Mouse (Mus musculus): ENCODE results near the gene Hira.
"Not testable (repeated sequence)": the region's sequence is repeated elsewhere in the genome, so short reads cannot be mapped to it uniquely, and the experiment has no call there.

The Hira gene

GRCm38 (mm10) chr16:18876442-18877308 lies at the start of gene Hira, which contains the start of gene Mrpl40:
TSS of gene Hira (plus strand) at chr16:18877037.
TSS of gene Mrpl40 (minus strand) at chr16:18876862.
- peak; percentile 81 for DNase-seq (ENCODE audit: low read depth, low spot score)

- no peak for DNase-seq (ENCODE audit: low read depth, low spot score)
Observed at GRCm38 (mm10) chr16:18828630-18829029, 48.2 kb upstream of the Hira start.

GRCm38 (mm10) chr16:18829102-18829501 lies 47.7 kb upstream of the Hira start:
- no peak for DNase-seq (ENCODE audit: low read depth, low spot score)

DNA sequence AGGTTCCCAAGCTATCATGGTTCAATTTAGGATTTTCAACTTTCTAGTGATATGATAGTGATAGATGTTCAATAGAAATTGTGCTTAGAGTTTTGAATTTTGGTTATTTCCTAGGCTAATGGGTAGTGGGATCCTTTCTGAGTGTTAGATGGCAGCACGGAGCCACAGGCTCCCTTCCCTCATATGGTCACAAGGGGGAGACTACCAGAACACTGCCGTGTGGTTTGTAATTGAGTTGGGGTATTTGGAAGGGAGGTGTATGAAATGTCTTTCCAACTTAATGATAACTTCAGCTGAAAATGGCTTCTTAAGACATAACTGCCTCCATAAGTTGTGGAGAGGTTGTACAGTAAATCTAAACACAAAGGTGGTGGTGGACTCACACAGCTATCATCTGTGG lies 43.4 kb upstream of the Hira start:
- DNase-seq (ENCODE audit: low read depth, low spot score), result no peak

DNA sequence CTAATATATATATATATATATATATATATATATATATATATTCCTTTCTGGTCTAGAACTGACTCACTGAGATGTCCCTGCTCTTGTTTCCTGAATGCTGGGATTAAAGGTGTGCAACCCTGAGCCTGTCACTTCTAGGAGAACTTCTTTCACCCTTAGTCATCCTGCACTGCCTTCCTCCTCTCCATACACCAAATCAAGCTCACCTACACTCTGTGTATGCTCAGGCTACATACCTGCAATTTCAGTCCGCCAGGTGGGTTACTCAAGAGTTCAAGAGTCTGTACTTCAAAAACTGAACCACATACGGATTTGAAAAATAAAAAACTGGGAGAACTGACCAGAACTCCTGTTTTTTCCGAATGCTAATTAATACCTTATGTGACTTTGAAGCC lies 40.8 kb upstream of the Hira start:
- no peak for DNase-seq (ENCODE audit: low read depth, low spot score)

- DNase-seq (ENCODE audit: low read depth, low spot score), result peak; percentile 83
Observed at GRCm38 (mm10) chr16:18836468-18837208, 40.2 kb upstream of the Hira start, which contains the start of the genes 2510002D24Rik and Gm28539. TSS of gene 2510002D24Rik (plus strand) at chr16:18836578. TSS of gene Gm28539 (plus strand) at chr16:18836584.

DNA sequence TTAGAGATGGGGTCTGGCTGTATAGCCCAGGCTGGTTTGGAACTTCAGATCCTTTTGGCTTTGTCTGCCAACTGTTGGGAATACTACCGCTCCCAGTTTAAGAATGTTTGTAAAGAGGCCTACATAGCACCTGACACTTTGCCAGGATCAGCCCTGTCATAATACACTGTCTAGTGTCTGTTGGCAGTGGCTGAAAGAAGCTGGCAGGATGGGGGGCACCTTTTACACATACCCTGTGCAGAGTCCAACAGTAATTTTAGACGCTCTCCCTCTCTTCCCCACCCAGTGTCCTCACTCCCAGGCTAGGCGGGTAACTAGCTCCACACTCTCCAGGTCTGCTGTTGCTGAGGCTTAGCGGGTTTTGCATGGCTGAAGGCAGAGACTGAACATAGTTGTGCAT lies 38.5 kb upstream of the Hira start:
- no peak for DNase-seq (ENCODE audit: low read depth, low spot score)

- DNase-seq (ENCODE audit: low read depth, low spot score), result no peak
Observed at GRCm38 (mm10) chr16:18846301-18846820, 30.5 kb upstream of the Hira start.

DNA sequence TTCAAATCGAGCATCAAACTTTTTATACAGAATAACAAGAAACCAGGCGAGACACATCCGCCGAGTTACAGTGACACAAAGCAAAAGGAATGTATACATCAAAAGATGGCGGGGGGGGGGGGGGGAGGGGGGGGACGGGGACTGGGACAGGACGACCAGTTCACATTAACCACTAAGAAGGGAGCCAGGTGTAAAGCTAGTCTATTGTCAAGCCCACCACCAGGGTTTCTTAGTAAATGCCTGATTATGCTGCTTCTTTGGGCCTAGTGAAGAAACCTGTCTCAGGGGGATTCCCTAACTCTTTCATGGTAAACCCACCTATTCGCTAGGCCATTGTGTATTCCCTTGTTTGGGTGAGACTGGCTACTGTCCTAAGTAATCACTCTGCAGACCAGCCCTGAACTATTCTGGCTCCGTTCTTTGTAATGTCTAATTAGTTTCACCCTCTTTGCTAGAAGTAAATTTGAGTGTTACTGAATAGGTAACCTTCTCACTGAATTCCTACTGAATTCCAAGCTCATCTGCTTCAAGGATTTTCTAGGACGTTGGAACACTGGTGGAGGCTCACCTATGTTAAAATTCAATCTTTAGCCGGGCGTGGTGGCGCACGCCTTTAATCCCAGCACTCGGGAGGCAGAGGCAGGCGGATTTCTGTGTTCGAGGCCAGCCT lies 27.2 kb upstream of the Hira start:
- DNase-seq (ENCODE audit: low read depth, low spot score), result not testable (repeated sequence)

DNA sequence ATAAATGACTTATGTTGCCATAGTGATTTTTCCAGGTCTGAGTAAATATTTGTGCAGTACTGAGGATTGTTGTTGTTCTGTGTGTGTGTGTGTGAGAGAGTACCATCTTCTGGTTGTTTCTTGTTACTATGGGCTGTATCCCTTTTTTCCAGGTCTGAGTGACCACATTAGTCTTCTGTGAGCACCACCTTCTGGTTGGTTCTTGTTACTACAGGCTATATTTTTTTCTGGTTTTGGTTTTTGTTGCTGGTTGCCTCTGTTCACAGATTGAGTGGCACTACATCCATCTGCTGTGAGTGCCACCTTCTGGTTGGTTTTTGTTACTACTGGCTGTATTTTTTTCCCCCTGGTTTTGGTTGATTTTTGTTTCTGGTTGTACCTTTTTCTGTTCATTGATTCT lies 18.3 kb upstream of the Hira start:
- no peak for DNase-seq (ENCODE audit: low read depth, low spot score)

DNA sequence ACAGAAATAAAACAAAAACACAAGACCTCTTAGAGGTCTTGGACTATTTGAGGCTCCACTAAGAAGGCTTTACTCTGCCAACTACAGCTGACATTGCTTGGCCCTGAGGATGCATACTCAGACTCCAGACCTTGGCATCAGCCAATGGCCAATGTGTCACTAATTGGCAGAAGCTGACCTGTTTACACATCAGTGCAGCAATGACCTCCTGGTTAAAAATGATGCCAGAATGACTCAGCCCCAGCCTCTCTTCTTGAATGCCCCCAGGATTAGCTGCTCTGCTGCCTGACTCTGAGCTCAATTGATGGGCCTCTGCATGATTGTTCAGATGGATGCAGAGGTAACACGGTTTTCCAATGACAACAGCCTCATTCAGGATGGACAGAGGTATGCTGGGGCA lies 16.7 kb upstream of the Hira start:
- DNase-seq (ENCODE audit: low read depth, low spot score), result no peak

DNA sequence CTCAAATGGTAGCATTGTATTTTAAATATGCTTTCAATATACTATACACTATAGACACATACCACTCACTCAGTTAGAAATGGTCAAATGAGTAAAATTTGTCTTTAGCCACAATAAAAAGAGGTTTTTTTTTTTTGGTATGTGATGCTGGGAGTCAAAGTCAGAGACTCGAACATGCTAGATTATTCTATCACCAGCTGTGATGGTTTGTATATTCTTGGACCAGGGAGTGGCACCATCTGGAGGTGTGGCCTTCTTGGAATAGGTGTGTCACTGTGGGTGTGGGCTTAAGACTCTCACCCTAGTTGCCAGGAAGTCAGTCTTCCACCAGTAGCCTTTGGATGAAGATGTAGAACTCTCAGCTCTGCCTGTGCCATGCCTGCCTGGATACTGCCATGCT lies 6.3 kb upstream of the Hira start:
- DNase-seq (ENCODE audit: low read depth, low spot score), result not testable (repeated sequence)

DNA sequence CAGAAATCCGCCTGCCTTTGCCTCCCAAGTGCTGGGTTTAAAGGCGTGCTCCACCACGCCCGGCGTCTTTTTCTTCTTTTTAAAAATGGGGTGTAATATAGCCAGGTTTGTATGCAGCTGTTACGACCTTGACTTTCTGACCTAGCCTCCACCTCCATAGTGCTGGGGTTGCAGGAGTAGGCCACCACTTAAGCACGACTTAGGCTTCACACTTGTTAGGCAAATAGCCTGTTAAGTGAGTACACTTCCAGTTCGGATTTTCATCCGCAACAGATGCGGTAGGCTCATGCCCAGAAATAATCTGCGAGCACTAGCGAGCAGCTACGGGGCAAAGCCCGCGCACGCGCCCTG lies 771 bp upstream of the Hira start:
- DNase-seq (ENCODE audit: low read depth, low spot score), result no peak

- peak; percentile 54 for DNase-seq (ENCODE audit: low read depth, low spot score)
Observed at GRCm38 (mm10) chr16:18877386-18878090, 701 bp downstream of the Hira start.

DNA sequence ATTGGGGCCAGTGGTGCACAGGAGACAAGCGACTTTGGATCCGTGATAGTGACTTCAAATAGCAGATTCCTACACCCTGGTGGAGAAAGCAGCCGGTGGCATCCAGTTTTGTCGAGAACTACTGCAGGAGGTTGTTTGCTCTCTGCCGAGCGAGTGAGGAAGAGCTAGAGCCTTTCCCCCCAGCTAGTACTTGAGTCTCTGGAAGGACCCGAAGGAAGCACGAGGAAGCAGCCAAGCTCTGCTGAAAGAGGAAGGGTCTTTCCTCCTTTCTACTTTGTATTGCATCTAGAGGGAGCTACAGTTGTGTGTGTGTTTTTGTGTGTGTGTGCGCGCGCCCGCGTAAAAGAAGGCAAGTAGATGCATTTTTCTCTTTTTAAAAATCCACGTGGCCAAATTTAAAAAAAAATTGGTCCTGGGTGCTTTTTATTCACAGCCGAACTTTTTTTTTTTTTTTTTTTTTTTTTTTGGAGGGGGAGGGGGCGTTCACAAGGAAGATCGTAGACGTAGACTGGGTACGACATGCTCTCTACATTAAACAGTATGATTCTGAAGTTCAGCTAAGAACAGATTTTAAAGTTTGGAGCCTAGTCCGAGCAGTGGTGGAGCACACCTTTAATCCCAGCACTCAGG lies 1.4 kb downstream of the Hira start:
- DNase-seq (ENCODE audit: low read depth, low spot score), result no peak

DNA sequence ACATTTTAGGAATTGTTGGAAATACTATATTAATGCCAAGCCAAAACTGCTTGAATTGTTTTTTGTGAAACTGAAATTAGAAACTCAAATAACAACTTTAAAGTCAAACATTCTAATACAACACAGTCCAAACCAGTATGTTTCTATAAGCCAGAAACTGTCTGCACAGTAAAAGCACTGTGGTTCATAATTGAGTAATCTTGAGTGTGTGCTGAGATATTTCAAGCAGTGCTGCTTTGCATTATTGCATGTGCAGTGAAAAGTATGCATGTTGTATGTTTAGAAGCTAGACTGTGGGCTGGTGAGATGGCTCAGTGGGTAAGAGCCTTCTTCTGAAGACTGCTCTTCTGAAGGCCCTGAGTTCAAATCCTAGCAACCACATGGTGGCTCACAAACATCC lies 7.2 kb downstream of the Hira start:
- DNase-seq (ENCODE audit: low read depth, low spot score), result no peak

DNA sequence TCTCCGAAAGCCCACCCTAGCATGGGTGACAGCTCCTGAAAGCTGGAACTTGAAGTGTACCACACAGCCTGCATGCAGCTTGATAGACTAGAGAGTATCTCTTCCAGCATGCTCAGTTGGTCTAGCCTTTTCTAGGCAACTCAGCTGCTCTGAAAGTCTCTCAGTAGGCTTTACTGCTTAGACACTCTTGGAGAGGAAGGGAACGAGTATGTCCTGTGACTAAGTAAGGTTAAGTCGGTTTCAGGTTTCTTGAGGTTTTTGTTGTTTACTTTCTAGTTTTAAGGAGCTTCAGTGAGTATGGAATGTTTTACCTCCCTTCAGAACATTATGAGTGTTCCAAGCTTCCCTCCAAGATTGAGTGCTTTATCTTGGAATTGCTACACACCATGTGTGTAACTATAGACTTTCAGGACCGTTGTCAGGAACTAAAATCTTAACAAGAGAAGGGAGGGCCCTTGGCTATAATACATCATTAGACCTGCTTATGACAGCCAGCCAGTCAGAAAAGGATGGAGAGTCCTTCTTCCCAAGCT lies 17.1 kb downstream of the Hira start:
- DNase-seq (ENCODE audit: low read depth, low spot score), result no peak

GRCm38 (mm10) chr16:18895249-18895648 lies 18.4 kb downstream of the Hira start:
- DNase-seq (ENCODE audit: low read depth, low spot score), result no peak

DNA sequence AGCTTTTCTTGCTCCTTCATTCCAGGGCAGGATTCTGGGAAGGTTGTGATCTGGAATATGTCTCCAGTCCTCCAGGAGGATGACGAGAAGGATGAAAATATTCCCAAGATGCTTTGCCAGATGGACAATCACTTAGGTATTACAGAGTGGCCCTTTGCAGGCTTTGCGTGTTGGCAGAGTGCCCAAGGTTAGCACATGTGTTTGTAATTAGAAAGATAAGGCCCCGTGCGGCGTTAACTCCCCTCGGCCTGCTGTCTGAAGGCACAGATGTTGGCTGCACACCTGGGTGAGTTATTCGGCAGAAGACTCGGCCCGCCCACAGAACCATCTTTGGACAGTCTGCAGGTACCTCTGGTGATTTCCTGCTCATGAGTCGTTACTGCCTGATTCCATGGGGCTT lies 19.6 kb downstream of the Hira start:
- peak; percentile 30 for DNase-seq (ENCODE audit: low read depth, low spot score)

DNA sequence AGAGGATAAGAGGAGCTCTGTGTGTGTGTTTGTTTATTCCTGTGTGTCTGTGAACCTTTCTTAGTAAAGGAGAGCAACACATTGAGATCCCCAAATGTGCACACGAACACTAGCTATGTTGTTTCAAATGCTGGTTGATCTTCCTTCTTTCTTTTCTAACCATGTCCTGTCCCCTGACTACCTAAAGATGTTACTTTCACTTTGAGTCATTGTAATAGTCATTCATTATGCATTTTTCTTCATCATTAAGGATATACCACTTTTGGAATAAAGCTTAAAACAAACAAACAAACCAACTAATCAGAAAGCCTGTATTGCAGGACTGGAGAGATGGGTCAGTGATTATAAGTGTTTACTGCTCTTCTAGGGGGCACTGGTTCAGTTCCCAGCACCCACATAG lies 28.8 kb downstream of the Hira start:
- DNase-seq (ENCODE audit: low read depth, low spot score), result no peak

DNA sequence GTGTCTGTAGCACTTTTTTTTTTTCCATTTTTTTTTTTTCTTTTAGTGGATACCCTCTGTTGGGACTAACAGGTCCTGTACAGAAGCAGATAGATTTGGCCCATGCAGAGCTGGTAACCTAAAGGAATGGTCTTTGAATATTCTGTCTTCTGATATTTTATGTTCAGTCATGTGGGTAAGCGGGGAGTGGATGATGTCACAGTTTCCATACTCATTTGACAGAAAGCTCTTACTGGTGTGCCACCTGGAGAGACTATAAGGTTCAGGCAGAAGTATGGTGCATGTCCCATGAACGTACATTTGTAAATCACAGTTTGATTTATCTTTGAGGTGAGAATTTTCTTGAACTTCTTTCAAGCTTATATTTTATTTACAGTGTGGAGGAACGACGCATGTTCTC lies 39.2 kb downstream of the Hira start:
- DNase-seq (ENCODE audit: low read depth, low spot score), result no peak
